Mouse (Mus musculus) c-Kit-negative CD71-positive TER-119-positive erythroid progenitor cells, embryonic 14.5 days (primary cell): Measurements from ENCODE around the gene Yipf3.

ENCODE experiments used
- DNase-seq: peaks from one replicate; pipeline ENCODE4 v3.0.0-alpha.2; 2013; ENCODE audit warnings: low read depth, low spot score

The Yipf3 gene

DNA sequence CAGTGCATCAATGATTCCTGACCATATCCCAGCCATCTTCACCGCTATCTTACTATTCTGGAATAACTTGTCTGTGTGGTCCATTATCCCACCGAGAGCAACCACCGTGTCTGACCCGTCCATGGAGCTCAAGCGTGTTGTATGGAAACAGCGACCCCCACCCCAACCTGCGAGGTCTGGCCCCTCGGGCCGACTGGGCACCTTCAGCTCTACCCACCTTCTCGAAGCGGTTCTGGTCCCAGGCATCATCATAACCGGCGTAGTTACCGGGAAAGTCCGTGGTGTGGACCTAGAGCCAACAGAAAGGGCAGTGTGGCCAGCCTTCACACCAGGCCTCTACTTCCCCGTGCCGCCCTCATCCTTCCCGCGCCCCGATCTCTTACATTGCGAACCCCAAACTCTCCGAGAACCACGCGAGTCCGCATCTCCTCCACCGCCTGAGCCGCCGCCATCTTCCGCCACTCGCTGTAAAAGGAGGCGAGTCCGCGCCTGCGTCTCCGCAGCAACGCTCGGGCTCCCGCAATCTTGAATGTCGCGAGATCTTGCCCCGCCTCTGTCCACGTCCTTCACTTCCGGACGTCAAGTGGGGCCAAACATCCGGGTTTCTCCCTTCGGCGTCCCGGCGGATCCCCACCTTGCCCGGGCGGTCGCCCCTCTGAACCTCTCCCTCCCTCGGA, at the start of gene Yipf3, which contains the start of gene Polr1c:
TSS of gene Yipf3 (plus strand) at position 569 of the 677 bp plus-strand sequence.
TSS of gene Polr1c (minus strand) at position 543 of the 677 bp plus-strand sequence.
- peak; percentile 80 for DNase-seq

DNA sequence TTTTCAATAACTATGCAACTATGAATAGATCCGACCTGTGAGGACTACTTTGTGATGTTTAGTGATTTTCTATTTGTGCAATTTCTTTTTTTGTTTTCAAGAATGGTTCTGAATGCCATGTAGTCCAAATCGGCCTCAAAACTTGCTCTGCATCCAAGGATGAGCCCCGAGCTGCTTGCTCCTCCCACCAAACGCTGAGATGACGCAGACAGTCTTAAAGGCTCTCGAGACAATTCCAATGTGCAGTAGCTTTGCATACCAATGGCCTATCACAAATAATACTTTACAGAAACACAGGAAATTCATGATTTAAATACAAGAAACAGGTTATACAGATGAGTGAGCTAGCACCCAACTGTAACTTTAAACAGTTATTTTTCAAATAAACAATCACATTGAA, 46.7 kb upstream of the Yipf3 start:
- peak; percentile 46 for DNase-seq

DNA sequence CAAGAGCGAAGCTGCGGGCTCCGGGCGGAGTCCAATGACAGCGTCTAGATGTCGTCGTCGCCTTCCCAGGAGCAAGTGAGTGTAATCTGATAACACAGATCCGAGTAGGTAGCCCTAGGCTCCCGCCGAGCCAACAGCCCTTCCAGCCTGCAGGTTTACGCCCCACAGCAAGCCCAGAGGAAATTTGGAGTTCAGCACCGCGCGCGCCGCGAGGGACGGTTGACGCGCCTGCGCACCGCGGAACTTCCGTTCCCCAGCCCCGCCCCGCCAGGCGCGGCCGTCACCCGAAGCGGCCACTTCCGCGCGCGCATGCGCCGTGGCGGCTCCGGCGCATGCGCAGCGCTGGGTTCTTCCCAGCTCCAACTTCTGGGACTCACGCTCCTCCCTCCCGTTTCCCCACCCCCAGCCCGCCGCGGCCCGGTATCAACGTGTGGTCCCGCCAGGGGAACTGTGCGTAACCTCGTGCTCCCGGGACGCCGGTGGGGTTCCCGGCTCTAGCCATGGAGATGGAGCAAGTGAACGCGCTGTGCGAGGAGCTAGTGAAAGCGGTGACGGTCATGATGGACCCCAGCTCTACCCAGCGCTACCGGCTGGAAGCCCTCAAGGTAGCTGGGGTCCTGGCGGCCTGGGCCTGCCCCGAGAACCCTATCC, 45.3 kb upstream of the Yipf3 start, which contains the start of the genes Polh and Xpo5:
TSS of gene Polh (minus strand) at position 225 of the 651 bp plus-strand sequence.
TSS of gene Xpo5 (plus strand) at position 362 of the 651 bp plus-strand sequence.
- peak; percentile 94 for DNase-seq

DNA sequence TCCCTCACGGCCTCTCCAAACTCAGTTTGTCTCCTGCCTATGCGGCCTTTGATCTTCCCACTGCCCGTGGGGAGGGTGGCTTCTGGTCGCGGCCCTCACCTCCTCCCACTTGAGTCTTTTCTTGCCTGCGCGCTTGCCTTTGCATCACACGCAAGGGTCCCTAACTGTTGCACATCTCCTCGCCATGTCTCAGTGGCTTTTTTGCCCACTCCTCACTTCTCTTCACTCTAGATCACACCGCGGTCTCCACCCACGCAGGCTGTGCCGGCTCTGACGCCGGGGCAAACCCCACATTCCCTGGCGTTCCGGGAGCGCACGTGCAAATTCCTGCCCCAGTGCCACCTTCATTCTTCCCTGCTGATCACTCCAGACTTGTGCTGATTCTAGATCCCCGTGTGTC, 44.8 kb upstream of the Yipf3 start:
- DNase-seq, result no peak

GRCm38 (mm10) chr17:46206676-46207075, 41.2 kb upstream of the Yipf3 start:
- DNase-seq, result no peak

GRCm38 (mm10) chr17:46210550-46210949, 37.3 kb upstream of the Yipf3 start:
- no peak for DNase-seq

- no peak for DNase-seq
Observed at GRCm38 (mm10) chr17:46221601-46222000, 26.3 kb upstream of the Yipf3 start.

GRCm38 (mm10) chr17:46227576-46227975, 20.3 kb upstream of the Yipf3 start:
- DNase-seq, result no peak

- no peak for DNase-seq
Observed at GRCm38 (mm10) chr17:46236067-46236466, 11.8 kb upstream of the Yipf3 start.

DNA sequence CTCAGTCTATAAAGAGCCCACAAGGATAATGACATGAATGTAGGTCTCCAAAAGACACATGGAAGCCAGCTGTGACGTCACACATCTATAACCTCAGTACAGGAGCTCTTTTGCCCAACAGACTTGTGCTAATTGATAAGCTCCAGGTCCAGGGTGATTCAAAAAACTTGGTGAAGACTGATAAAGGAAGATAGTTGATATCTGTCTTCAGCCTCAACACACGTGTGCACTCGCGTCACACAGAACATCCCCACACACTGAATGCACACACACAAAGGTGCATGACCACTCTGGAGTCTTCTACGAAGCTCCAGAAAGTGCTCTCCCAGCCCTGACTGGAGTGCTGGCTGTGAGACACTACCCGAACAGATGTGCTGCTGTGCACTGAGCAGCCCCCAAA, 10.8 kb upstream of the Yipf3 start:
- no peak for DNase-seq

- no peak for DNase-seq
Observed at GRCm38 (mm10) chr17:46237480-46237879, 10.4 kb upstream of the Yipf3 start.

- no peak for DNase-seq
Observed at GRCm38 (mm10) chr17:46239516-46240114, 8.3 kb upstream of the Yipf3 start.

DNA sequence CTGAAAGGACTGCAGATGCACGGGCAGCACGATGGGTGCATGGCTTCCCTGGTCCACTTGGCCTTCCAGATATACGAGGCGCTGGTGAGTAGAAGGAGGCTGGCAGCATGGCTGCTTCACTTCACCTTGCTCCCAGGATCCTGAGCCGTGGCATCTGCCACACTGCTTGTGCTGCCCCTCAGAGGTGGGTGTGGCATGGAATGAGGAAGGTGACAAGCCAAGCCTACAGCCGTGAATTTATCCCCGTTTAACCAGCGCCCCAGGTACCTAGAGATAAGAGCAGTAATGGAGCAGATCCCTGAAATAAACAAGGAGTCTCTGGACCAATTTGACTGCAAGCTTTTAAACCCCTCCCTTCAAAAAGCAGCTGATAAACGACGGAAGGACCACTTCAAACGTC, 6.4 kb upstream of the Yipf3 start:
- DNase-seq, result no peak

DNA sequence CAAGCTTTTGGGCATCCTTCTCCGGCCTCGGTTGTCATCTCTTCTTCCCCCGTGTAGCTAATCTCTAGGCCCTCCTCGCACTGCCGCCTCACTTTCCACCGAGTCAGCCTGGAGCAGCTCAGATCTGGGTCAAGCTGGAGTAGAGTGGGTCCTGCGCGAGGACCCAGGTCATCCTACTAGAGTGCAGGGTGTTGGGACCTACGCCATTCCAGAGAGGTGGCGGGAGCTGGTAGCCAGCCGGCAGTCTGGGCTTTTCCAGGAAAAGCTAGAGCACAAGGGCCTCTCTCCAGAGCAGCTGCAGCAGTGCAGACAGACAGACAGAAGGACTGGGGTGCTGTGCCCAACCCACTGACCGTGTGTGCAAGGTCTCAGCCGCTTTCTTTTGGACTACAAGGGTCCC, 5.6 kb upstream of the Yipf3 start:
- DNase-seq, result no peak

DNA sequence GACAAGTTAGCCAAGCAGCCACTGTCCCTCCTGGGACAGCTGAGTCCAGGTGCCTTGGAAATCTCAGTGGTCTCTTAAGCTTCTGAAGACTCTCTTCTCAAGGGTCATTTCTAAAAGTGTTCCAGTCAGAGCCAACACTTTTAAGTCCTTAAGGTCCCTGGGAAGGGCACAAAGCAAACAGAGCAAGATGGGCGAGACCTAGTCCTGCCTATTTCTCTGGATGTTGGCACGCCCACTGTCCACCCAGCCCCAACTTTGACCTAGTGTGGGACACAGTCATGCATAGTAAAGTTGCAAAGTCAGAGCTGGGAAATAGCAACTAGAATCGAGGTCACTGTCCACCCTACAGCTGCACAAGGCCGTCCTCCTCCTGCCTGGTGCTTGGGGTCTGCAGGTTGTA, 4.9 kb upstream of the Yipf3 start:
- no peak for DNase-seq

GRCm38 (mm10) chr17:46243624-46244023, 4.3 kb upstream of the Yipf3 start:
- no peak for DNase-seq

GRCm38 (mm10) chr17:46244579-46244978, 3.3 kb upstream of the Yipf3 start:
- DNase-seq, result no peak

GRCm38 (mm10) chr17:46248189-46248522, 276 bp downstream of the Yipf3 start:
- DNase-seq, result no peak

- DNase-seq, result no peak
Observed at GRCm38 (mm10) chr17:46251174-46251573, 3.3 kb downstream of the Yipf3 start.

DNA sequence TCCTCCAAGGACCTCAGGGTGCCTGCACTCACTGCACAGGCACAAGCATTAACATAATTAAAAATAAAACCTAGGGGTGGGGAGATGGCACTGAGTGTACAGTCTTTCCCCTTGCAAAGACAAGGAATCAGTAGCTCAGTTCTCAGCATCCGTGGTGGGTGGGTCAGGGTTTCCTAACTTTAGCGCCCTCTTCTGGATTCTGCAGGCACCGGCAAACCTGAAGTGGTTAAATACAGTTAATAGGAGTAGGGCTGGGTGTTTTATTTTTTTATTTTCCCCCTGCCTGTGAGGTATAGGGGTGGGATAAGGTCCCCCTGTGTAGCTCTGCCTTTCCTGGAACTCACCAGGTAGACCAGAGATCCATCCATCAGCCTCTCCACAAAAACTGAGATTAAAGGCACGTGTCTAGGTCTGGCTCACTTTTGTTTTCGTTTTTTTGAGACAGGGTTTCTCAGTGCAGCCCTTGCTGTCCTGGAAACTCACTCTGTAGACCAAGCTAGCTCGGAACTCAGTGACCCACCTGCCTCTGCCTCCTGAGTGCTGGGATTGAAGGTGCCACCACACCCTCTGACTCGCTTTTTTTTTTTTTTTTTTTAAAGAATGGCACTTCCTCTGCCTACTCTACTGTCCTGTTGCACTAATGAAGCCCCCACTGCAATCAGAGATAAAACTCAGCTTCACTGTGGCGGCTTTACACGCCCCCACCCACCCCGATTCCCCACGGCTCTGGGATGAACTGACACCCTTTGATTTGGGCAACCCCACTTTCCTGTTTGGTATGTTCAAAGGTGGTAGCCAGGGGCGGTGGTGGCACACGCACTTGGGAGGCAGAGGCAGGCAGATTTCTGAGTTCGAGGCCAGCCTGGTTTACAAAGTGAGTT, 4.9 kb downstream of the Yipf3 start:
- no peak for DNase-seq

GRCm38 (mm10) chr17:46253452-46254084, 5.7 kb downstream of the Yipf3 start, which contains the start of gene Lrrc73:
Gene Lrrc73, plus strand, starts transcription at chr17:46253531.
- peak; percentile 60 for DNase-seq
